Mouse (Mus musculus): ENCODE data around the gene Taar7e. TPM values are rescaled to one million over a fixed set of nuclear protein-coding genes. Genes with fewer than 3 reads are reported as not detected.
A peak's percentile ranks its signal among the peaks of the same experiment; 100 is the strongest.
"Not testable (repeated sequence)": the region's sequence is repeated elsewhere in the genome, so short reads cannot be mapped to it uniquely, and the experiment has no call there.

Taar7e gene
- polyA plus RNA-seq, 1 experiment from 2014 or later = not detected

DNA sequence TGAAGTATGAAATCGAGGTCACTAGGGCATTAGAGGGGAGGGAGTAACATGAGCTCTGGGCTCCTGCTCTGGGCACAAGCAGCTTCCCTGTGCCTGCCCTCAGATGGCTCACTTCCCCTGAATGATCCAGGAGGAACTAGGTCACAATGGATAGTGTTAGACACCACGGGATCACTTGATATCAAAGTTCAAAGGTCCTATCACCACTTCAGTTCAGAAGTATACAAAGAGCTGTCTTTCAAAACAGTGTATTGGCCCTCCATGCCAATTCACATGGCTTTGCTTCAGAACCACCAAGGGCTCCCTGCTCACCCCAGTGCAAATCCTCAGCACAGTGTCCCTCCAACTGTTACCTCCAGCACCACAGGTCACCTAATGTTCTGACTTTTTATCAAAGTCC lies 37.3 kb downstream of the Taar7e start:
- not testable (repeated sequence) for H3K27ac ChIP-seq; H3K4me1 ChIP-seq (replicated peaks); H3K27me3 ChIP-seq; H3K36me3 ChIP-seq; H3K9ac ChIP-seq; DNase-seq; H3K4me2 ChIP-seq; ATAC-seq (ENCODE audit: low read depth); H3K4me3 ChIP-seq (replicated peaks); H3K9me3 ChIP-seq (replicated peaks)
- WGBS (ENCODE audit: insufficient replicate concordance) = 20% methylated on average over 2 of the region's 2 CpGs

GRCm38 (mm10) chr10:24076200-24076599 lies 38.8 kb downstream of the Taar7e start, which contains the start of gene Taar8a:
TSS of gene Taar8a (plus strand) at chr10:24076500.
- H3K4me3 ChIP-seq (replicated peaks); H3K36me3 ChIP-seq; H3K27me3 ChIP-seq; H3K27ac ChIP-seq; H3K4me1 ChIP-seq (replicated peaks); H3K4me2 ChIP-seq; DNase-seq; H3K9me3 ChIP-seq (replicated peaks); ATAC-seq (ENCODE audit: low read depth); H3K9ac ChIP-seq: not testable (repeated sequence)
- WGBS (ENCODE audit: insufficient replicate concordance) = 57% methylated on average over 2 of the region's 4 CpGs

DNA sequence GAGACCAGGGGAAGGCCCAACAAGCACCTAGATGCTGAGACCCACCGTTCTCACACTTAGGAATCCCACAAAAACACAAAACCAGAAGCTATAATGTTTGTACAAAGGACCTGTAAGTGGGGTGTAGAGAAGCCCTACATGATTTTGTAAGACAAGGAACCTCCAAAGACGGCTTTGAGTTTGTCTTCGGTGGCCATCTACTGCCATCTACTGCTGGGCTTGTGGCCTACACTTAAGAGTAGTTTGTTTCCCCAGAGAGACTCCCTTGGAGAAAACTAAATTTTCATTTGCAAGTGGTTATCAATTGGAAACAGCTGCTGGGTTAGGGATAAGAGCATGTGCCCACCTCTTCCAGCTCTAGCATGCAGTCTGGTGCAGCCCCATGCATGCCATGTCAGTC lies 42.8 kb downstream of the Taar7e start:
- WGBS (ENCODE audit: insufficient replicate concordance) = 32% methylated on average over 3 of the region's 3 CpGs
- Histone ChIP-seq H3K27me3 (no peaks in the 10 kb centered on the region), H3K4me2 (no peak overlapping the region), H3K9ac (no peak overlapping the region), H3K27ac (no peak overlapping the region), H3K9me3 (replicated peaks) (no peaks in the 10 kb centered on the region), H3K4me1 (replicated peaks) (no peaks in the 10 kb centered on the region; the same call in 1 of the 2 replicates), H3K36me3 (no peaks in the 10 kb centered on the region), H3K4me3 (replicated peaks) (no peak overlapping the region)
- DNase-seq (peak; percentile 11), ATAC-seq (ENCODE audit: low read depth) (no peak)

DNA sequence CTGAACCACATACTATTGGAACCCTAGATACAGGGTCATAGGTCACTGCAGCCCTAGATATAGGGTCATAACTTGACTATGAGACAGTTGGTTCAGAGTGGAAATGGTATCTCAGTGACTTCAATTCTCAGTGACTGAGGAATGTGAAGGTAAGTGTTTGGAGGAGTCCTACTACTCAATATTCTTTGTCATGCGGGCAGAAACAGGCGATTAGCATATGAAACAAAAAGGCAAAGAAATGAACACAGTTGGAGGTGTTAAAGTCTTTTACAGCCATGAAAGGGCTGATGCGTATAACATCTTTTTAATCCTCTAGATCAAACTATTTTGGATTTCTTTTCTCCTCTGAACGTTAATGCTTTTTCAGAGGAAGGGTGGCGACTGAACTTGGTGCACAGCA lies 48.5 kb downstream of the Taar7e start:
- Histone ChIP-seq H3K27me3 (no peaks in the 10 kb centered on the region), H3K27ac (no peak overlapping the region)
- 63% methylated on average over 5 of the region's 5 CpGs for WGBS (ENCODE audit: insufficient replicate concordance)

DNA sequence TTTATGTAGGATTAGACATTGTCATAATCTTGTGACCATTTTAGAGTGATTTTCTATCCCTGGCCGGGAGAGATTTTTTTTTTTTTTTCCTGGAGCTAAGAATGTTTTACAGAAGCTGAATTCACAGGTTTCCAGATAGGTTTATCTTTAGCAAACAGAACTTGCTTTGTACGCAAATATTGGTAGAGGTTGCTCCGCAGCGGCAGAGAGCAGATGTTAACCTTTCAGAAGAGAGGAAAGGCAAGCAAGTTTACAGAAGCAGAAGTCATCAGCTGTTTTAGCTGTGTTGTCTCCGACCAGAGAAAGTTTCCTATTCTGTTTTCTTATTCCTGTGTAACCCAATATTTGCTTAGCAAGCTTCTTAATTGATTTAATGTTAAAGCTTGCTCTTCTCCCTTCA lies 49.1 kb downstream of the Taar7e start:
- WGBS (ENCODE audit: insufficient replicate concordance) = 31% methylated on average over 5 of the region's 5 CpGs
- no peaks in the 10 kb centered on the region for H3K9me3 ChIP-seq (replicated peaks)
- no peak overlapping the region for H3K4me3 ChIP-seq (replicated peaks)
- H3K36me3 ChIP-seq = no peaks in the 10 kb centered on the region
- H3K9ac ChIP-seq = no peak overlapping the region
- H3K4me2 ChIP-seq = no peak overlapping the region
- DNase-seq (no peak), ATAC-seq (ENCODE audit: low read depth) (no peak)
- H3K4me1 ChIP-seq (replicated peaks) = peaks cover 4% of the 10 kb centered on the region; the same call in 1 of the 2 replicates
- no peak overlapping the region for H3K27ac ChIP-seq
- H3K27me3 ChIP-seq = no peaks in the 10 kb centered on the region

More for the DNA sequence above, 48.5 kb downstream of the Taar7e start:
- Histone ChIP-seq H3K36me3 (no peaks in the 10 kb centered on the region), H3K9ac (no peak overlapping the region), H3K4me3 (replicated peaks) (no peak overlapping the region), H3K4me2 (no peak overlapping the region), H3K4me1 (replicated peaks) (peaks cover 4% of the 10 kb centered on the region; the same call in 1 of the 2 replicates), H3K9me3 (replicated peaks) (no peaks in the 10 kb centered on the region)
- no peak for ATAC-seq (ENCODE audit: low read depth)
- DNase-seq = no peak

DNA sequence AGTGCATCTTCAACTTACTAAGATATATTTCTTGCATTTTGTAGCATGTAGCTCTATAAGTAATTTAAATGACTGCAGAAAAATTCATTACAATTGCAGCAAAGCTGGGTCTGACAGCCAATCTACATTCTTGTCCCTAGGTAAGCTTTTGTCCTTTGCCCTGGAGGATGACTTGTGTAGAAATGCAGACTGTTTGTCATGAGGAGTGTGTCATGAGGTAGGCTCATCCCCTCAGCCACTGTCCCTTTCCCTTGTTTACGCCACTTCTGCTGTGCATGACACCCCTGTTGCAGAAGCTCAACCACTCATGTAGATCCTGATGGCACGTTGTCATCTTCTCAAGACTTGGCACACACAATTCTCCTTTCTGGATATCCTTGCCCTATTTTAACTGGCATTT lies 49.8 kb downstream of the Taar7e start:
- no peak overlapping the region for H3K27ac ChIP-seq
- ATAC-seq (ENCODE audit: low read depth) = no peak
- 57% methylated on average over 2 of the region's 2 CpGs for WGBS (ENCODE audit: insufficient replicate concordance)

More for the DNA sequence above, 49.8 kb downstream of the Taar7e start:
- H3K4me2 ChIP-seq = no peak overlapping the region
- H3K9ac ChIP-seq = no peak overlapping the region
- no peak overlapping the region for H3K4me3 ChIP-seq (replicated peaks)
- H3K9me3 ChIP-seq (replicated peaks) = no peaks in the 10 kb centered on the region
- peaks cover 4% of the 10 kb centered on the region; the same call in 1 of the 2 replicates for H3K4me1 ChIP-seq (replicated peaks)
- DNase-seq = no peak
- no peaks in the 10 kb centered on the region for H3K27me3 ChIP-seq
- H3K36me3 ChIP-seq = no peaks in the 10 kb centered on the region

Other genes with a start within 250 kb of the Taar7e start
- gene Slc18b1, start 240.6 kb upstream of the Taar7e start, polyA plus RNA-seq (2015; fragmentation: Nextera tagmentation; extraction: Ambion mirVana) = 2.1 and 2.9 TPM in 2 replicates
- 0.28 and 0.42 TPM in 2 replicates for gene Vnn3, start 186.2 kb upstream of the Taar7e start, polyA plus RNA-seq (2015; fragmentation: Nextera tagmentation; extraction: Ambion mirVana)
- gene Vnn1, start 142.9 kb upstream of the Taar7e start, polyA plus RNA-seq (2015; fragmentation: Nextera tagmentation; extraction: Ambion mirVana) = 0.92 and 1.1 TPM in 2 replicates
- not detected in 2 replicates for gene Taar1, start 117.3 kb upstream of the Taar7e start, polyA plus RNA-seq (2015; fragmentation: Nextera tagmentation; extraction: Ambion mirVana)
- not detected in 2 replicates for gene Taar2, start 99.0 kb upstream of the Taar7e start, polyA plus RNA-seq (2015; fragmentation: Nextera tagmentation; extraction: Ambion mirVana)
- gene Taar3, start 88.1 kb upstream of the Taar7e start, polyA plus RNA-seq (2015; fragmentation: Nextera tagmentation; extraction: Ambion mirVana) = not detected in 2 replicates
- not detected in 2 replicates for gene Taar4, start 77.1 kb upstream of the Taar7e start, polyA plus RNA-seq (2015; fragmentation: Nextera tagmentation; extraction: Ambion mirVana)
- not detected in 2 replicates for gene Taar5, start 66.9 kb upstream of the Taar7e start, polyA plus RNA-seq (2015; fragmentation: Nextera tagmentation; extraction: Ambion mirVana)
- not detected in 2 replicates for gene Taar6, start 52.0 kb upstream of the Taar7e start, polyA plus RNA-seq (2015; fragmentation: Nextera tagmentation; extraction: Ambion mirVana)
- gene Taar7a, start 44.1 kb upstream of the Taar7e start, polyA plus RNA-seq (2015; fragmentation: Nextera tagmentation; extraction: Ambion mirVana) = not detected in 2 replicates
- not detected in 2 replicates for gene Taar7b, start 37.7 kb upstream of the Taar7e start, polyA plus RNA-seq (2015; fragmentation: Nextera tagmentation; extraction: Ambion mirVana)
- gene Taar7d, start 10.4 kb upstream of the Taar7e start, polyA plus RNA-seq (2015; fragmentation: Nextera tagmentation; extraction: Ambion mirVana) = not detected in 2 replicates
- not detected in 2 replicates for gene Taar7f, start 11.9 kb downstream of the Taar7e start, polyA plus RNA-seq (2015; fragmentation: Nextera tagmentation; extraction: Ambion mirVana)
- gene Taar8a, start 38.9 kb downstream of the Taar7e start, polyA plus RNA-seq (2015; fragmentation: Nextera tagmentation; extraction: Ambion mirVana) = not detected in 2 replicates
- gene Taar8b, start 54.7 kb downstream of the Taar7e start, polyA plus RNA-seq (2015; fragmentation: Nextera tagmentation; extraction: Ambion mirVana) = not detected in 2 replicates
- not detected in 2 replicates for gene Taar8c, start 64.3 kb downstream of the Taar7e start, polyA plus RNA-seq (2015; fragmentation: Nextera tagmentation; extraction: Ambion mirVana)
- not detected in 2 replicates for gene Taar9, start 71.9 kb downstream of the Taar7e start, polyA plus RNA-seq (2015; fragmentation: Nextera tagmentation; extraction: Ambion mirVana)
- 31.6 and 37.1 TPM in 2 replicates for gene Stx7, start 111.7 kb downstream of the Taar7e start, polyA plus RNA-seq (2015; fragmentation: Nextera tagmentation; extraction: Ambion mirVana)
- gene Moxd1, start 185.9 kb downstream of the Taar7e start, polyA plus RNA-seq (2015; fragmentation: Nextera tagmentation; extraction: Ambion mirVana) = 0.25 and 0.37 TPM in 2 replicates